Mouse (Mus musculus): ENCODE results near the gene Aldh8a1. TPM values are rescaled to one million over a fixed set of nuclear protein-coding genes. Genes with fewer than 3 reads are reported as not detected.
"Not testable (repeated sequence)": the region's sequence is repeated elsewhere in the genome, so short reads cannot be mapped to it uniquely, and the experiment has no call there.

Aldh8a1 gene
- total RNA-seq, 2 experiments from 2014 or later = not detected

DNA sequence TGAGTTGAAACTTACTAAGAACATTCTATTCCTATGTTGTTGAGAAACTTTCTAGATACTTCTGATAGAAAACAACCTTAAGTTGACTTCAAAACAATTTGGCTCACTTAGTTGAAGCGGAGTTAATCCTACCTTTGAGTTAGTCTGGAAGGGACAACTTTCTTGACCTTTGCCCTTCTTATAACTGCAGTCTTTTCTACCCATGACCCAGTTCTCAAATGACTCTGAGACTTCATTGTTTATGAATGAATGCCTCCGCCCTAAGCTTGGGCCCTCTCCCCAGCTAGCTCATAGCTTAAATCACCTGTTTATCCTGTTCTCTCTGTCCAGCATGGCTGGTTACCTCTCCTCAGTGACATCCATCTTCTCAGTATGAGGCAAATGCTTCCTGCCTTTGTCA is 7.5 kb upstream of the Aldh8a1 start:
- no peak for DNase-seq

DNA sequence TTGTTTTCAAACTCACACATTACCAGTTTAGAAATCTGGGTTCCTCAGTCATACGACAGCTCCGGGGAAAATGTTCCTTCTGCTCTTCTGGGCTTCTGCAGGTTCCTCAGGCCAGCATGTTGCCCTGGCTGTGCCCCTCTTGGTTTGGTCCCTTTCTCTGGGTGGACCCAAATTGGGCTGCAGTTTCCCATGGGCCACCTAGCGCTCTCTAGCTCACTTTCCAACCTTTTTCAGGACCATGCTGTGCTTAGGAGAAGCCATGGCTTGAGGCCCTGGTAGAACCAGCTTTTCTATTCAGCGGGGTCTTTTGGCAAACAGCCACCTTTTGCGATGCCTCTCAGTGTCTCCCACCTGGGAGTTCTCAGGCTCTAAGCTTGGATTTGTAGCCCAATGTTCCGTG is 4.8 kb upstream of the Aldh8a1 start:
- no peak for DNase-seq

DNA sequence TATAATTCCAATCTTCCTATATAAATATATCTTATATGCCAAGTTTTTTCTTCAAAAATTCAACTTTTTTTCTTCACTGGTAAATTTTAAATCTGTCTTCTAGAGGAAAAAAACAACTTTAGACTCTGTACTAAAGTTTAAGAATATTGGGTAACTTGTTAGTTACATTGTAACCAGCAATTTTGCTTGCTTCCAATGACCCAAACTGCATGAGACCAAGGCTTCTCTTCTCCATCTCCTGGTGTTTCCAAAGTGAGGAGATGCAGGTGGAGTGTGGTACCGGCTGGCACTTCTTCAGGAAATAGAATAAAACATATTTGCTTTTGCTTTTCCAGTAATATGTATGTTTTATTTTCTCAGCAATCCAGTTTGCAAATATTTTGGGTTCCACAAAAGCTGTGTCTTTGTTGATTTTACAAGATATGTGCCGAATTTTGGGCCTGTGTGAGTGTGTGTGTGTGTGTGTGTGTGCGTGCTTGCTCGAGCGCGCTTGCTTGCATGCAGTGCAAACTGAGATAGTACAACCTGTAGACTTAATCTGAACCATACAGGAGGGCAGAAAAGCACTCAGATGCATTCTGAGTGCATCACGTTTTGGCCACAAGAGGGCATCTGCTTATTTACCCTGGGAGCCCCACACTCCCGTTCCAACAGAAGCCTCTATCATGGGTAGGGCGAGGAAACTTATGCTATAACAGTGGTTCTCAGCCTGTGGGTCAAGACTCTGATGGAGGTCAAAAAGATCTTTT is 1.3 kb downstream of the Aldh8a1 start:
- no peak for DNase-seq

DNA sequence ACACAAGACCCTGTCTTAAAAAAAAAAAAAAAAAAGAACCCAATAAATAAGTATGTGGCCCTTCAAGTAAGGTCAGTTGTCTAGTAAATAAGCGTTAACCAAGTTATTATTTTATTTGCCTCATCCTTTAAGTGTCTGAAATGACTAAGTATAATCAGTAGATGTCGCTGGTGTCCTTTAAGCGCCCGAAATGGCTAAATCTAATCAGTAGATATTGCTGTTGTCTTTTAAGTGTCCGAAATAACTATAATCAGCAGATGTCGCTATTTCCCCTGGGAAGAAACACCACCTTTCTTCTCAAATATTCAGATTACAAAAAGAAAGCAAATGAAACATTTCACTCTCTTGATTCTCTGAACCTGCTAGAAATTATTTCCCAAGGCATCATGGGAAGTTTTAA is 5.8 kb downstream of the Aldh8a1 start:
- DNase-seq = peak; percentile 47

DNA sequence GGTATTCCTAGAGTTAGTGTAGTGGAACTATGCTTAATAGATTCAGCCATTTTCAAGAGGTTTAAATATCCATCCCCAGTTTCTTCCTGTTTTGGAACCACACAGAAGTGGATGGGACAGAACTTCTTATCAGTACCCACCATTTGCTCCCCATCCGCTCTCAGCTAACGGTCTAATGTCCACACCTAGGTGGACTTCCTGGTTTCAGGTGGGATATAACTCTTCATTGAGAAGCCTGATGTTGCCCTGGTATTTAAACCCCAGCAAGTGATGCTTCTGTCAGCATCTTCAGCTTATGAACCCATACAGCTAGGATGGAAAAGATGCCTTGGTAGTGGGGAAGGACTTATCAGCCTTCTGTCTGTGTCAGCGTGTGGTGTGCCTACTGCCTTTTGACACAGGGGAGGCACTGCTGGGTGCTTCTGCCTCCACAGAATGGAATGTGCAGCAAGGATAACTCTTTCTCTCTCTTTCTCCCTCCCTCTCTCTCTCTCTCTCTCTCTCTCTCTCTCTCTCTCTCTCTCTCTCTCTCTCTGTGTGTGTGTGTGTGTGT is 8.1 kb downstream of the Aldh8a1 start:
- DNase-seq = no peak

DNA sequence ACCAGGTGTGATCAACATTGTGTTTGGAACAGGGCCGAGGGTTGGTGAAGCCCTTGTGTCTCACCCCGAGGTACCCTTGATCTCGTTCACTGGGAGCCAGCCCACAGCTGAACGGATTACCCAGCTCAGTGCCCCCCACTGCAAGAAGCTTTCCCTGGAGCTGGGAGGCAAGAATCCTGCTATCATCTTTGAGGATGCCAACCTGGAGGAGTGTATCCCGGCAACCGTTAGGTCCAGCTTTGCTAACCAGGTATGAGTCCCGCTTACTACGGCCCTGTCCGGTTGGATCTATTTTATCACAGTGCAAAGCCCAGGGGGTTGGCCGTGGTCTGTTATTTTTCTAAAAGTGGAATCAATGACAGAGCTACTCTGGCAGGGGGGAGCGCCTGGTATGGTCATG is 12.0 kb downstream of the Aldh8a1 start:
- DNase-seq = no peak

DNA sequence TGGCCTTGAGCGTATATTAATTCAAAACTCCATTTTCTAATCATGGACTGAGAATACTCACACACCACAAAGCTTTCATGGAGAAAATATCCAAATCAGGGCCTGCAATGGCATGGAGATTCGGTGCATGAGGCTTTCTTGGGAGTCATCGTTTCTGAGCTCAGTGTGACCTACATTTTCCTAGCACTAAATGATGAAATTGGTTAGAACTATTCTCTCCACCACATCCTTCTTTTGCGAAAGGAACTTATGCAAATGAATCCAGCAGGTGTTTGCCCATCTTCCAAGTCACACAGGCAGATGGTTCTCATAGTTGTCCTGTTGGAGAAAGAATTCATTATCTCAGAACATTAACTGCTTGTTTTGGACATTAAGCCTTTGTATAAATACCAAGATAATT is 13.3 kb downstream of the Aldh8a1 start:
- no peak for DNase-seq

DNA sequence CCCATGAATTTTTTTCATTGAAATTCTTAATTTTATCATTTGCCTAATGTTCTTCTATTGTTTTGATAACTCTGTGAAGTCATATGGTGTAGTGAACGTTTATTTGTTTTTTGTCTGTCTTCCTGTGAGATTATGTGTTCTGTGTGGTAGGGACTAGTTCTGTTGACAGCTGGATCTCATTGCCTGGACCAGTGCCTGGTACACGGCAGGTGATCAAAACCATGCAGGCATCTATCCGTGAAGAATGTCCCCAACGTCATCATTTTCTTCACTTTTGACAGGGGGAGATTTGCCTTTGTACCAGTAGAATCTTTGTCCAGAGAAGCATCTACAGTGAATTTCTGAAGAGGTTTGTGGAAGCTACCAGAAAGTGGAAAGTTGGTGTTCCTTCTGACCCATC is 14.2 kb downstream of the Aldh8a1 start:
- DNase-seq = no peak

DNA sequence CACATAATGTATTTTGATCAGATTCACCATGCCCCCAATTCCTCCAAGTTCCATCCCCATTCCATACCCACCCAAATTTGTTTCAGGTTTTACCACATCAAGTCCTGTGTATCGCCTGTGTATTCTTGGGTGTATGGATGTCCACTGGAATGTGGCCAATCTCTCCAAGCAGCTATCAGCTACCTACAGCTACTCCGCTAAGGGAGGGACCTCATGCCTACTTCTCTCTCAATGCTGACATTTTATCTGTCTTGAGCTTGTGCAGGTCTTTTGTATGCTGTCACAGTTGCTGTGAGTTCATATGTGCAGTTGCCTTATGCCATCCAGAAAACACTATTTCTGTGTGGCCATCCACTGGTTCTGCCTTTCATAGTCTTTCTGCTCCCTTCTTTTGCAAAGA is 16.3 kb downstream of the Aldh8a1 start:
- DNase-seq = no peak

DNA sequence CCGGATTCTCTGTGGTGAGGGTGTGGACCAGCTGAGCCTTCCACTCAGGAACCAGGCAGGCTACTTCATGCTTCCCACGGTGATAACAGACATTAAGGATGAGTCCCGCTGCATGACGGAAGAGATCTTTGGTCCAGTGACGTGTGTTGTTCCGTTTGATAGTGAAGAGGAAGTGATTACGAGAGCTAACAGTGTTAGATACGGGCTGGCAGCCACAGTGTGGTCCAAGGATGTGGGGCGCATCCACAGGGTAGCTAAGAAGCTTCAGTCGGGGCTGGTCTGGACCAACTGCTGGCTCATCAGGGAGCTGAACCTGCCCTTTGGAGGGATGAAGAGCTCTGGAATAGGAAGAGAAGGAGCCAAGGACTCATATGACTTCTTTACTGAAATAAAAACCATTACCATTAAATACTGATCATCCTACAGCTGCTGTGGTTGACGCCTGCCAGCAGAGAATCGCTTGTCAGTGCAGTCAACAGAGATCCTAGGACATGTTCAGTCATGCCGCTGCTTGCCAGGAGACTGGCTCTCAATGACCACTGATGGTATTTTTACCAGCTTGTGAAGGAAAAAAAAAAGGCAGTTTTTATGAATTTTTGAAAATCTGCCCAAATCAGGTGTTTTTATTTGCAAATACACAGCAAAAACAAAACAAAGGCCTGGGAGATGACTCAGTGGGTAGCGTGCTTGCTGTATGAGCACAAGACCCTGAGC is 18.5 kb downstream of the Aldh8a1 start:
- DNase-seq = no peak

DNA sequence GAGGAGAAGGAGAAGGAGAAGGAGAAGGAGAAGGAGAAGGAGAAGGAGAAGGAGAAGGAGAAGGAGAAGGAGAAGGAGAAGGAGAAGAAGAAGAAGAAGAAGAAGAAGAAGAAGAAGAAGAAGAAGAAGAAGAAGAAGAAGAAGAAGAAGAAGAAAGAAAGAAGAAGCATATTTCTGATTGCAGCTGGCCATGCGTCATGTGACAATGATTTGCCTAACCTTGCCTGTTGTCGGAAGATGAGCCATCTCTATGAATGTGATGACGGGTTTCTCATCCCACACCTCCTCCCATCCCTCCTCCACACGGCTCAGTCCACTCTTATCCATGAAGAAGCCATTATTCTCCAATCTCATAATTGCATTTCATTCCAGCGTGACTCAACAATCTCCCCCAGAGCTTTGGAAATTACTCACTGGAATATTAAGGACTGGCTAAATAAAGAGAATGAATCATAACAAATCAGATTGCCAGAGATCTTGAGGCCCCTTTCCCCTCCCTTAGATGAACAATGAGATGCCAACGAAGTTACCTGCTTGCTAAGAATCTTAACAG is 21.9 kb downstream of the Aldh8a1 start:
- not testable (repeated sequence) for DNase-seq

DNA sequence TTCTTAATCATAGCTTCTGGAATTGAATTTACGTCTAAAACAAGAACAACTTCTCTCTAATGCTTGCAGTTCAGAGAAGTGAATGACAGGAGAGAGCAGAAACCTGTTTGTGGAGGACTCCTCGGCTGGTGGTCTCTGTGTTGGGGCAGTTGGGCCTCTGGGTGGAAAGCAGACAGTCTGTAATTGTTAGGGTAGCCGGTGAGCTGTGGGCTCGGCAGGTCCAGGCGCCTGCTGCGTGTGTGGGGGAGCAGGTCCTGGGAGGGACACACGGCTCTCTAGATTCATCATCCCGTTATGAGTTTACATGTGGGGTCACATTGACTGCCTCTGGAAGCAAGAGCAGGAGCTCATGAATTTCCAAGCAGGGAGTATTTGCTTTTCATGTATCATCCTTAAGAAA is 22.5 kb downstream of the Aldh8a1 start:
- DNase-seq = no peak

DNA sequence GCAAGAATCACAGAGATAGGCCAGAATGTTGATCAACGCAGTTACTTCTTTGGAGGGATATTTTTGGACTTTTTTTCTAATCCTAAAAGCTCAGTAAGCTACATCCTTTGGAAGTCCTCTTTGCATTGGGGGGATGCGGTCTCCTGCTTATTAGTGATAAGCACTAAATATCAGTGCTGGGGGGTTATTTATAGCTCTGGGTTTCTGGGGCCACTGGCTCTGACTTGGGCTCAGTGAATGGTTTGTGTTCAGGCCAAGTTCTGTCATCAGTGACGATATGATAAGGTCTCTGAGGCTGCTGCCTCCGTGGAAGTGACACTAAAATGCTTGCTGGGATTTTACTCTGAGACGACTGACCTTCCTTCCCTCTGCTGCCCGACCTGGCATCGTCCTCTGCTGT is 22.9 kb downstream of the Aldh8a1 start:
- DNase-seq = peak; percentile 21

DNA sequence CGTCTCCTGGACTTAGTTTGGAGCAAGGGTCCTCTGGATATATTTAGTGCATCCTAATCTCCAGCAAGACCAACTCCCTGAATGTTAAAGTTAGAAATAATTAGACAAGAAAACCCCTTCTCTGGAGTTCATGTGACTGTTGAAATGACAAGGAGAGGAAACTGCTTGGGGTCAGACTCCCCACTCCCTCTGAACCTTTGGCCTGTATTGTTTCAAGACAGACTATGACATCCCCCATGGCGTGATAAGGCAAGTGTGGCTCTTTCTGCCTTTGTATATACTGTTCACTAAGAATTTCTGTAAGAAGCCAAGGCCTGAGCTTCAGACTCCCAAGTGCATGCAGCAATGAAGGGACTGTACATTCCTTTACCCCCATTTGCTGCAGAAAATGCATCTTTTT is 23.4 kb downstream of the Aldh8a1 start:
- no peak for DNase-seq

DNA sequence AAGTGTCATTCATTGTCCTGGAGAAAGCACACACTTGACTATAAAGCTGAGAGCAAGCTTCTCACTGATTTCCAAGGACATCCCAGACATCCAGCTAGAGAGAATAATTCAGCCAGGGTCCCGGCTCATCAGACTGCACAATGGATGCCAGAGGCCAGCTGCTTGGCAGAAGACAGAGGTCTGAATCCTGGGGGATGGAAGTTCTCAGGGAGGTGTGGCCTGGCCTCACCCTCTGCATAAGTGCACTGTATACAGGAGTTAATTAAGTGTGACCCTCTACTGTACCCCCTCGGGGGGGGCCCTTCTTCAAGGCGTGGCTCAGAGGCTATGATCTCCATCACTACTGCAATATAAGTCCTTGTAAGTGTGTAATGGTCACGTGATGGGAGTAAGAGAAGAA is 24.2 kb downstream of the Aldh8a1 start:
- DNase-seq = no peak

DNA sequence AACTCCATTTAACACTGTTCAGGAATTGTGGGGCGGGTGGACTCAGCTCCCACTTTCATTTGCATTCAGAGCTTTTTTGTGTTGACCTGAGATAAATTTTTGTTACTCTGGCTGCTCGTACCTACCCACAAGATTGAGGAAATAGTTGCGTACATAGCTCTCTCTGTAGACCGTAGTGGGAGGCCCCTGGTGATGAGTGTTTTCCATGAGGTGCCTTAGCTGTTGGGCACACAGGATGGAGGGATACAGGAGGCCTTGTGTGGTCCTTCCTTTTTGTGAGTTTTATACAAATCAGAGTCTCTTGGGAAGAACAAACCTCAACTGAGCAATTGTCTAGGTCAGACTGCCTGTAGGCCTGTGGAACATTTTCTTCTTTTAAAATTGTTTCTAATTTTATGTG is 27.7 kb downstream of the Aldh8a1 start:
- DNase-seq = no peak

DNA sequence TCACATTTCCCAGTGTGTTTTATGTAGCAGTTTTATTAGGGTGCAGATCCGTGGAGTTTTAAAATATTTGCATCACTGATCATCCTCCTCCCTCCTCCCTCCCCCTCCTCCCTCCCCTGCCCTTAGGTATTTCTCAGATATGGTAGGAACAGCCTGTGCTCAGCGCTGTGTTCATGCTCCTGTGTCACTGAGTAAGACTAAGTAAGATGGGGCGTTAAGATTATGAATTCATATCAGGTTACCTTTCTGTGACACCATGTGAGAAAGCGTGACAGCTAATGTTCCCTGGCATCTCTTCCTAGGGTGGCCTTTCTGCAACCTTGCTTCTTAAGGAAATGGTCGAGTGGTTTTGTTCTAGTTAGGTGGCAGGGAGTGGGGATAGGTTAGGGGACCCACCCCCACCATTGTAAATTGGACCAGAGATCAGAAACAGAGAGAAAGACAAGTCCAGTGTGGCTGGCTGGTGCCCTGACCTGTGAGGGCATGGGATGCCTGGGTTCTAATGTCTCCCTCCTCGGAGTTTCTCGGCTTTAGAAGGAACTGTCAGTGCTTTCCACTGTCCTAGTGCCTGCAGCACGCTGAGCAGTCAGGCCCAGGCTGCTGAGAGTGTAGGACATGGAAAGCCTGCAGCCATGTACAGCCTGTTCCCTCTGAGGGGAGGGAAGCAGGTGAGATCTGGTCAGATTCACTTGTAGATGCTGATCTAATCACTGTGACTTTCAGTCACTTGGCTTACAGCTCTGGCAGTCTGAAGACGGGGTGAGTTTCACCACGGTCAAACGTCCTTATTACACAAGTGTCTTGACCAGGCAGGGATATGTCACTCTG is 28.8 kb downstream of the Aldh8a1 start:
- no peak for DNase-seq

DNA sequence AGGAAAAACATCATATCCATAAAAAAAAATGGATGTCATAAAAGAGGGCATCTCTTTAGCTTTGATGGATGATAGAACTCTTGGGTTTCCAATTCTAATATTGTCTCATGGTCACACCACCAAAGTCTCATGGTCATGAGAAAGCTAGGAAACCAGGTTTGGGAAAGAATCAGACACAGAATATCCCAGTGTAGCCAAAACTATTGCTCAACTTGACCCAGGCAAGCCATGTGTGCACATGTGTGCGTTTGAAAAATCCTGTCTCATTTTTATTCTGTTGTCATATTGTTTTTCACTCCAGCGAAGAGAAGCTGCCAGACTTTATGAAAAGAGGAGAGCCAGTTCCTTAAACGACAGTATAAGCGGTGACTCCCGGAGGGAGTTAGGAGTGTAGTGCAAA is 33.6 kb downstream of the Aldh8a1 start:
- no peak for DNase-seq

DNA sequence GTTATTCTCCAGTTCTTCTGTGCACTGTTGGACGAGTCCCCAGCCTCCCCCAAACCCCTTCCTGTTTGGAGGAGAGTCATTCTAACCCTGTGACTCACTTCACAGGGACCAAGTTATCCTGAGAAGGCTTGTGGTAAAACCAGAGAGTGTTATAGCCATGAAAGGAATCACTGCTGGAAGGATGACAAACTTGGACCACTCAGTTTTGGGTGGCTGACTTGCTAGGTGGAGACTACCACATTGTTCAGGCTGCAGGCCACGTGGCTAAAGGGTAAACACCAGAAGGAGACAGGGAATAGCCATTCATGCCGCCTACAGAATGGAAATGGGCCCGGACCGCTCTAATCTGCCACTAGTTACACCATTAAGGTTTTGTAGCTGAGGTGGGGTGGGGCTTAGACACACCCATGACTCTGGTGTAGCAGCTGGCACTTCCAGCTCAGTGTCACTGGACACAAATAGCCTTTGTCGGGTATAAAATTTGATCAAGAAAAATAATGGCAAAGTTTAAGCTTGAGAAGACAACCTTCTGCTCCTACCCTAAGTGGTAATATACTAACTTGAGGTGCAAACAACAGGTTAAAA is 34.6 kb downstream of the Aldh8a1 start:
- no peak for DNase-seq

DNA sequence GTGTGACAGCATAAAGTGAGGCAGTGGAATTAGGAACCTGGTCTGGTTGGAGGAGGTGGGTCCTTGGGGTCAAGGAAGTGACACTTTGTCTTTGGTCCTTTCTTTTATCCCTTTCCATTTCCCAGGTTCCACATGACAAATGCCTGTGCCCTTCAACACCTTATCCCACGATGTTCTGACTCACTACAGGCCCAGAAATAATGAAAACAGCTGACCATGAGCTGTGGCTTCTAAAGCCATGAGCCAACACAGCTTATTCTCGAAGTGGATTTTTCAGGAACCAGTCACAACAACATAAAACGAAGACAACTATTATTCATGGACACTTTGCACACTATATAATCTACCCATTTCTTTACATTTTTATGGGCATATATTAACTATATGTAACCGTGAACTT is 37.9 kb downstream of the Aldh8a1 start:
- no peak for DNase-seq

DNA sequence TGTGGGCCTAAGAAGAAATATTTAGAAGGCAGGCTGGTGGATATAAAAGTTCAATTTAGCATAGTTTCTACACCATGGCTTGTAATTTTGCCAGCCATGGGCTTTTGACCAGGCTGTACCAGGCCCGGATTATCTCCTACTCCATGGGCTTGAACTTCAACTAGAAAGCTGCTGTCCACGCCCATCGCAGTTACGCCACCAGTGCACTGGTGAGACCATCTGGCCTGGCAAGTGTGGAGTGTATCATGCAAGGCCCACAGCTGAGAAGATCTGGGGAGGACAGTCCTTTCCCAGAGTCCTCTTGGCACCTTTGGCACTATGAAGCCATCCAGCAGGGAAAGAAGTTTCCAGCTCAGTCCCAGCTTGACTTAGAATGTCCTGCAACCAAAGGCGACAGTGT is 39.1 kb downstream of the Aldh8a1 start:
- no peak for DNase-seq

DNA sequence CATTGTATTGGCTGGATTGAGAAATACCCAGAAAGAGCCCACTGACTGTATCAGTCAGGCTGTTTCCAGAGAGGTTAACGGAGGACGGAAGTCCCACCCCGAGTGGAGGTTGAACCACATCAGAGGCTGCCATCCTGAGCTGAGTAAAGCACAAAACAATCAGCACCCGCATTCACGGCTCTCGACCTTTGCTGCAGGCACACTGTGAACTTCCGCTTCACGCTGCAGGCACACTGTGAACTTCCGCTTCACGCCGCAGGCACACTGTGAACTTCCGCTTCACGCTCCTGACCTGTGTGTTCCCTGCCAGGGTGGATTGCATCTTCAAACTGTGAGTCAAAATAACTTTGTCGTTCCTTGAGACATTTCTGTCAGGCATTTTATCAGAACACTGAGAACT is 42.1 kb downstream of the Aldh8a1 start:
- DNase-seq = no peak
